Mouse (Mus musculus): Measurements from ENCODE around the gene Rad51c.

- TF ChIP-seq GATA1 (IDR thresholded peaks at IDR 0.05; ENCODE audit: low read length) (no peak), TAL1 (IDR thresholded peaks at IDR 0.05; ENCODE audit: low read length) (no peak)
Measured at GRCm38 (mm10) chr11:87404111-87404853, 472 bp downstream of the Rad51c start.

Data from erythroblast, embryonic 14.5 days (primary cell).